Mouse (Mus musculus) liver, embryonic 15.5 days (tissue): ENCODE data around the gene Cyyr1. TPM values are rescaled to one million over a fixed set of nuclear protein-coding genes. Genes with fewer than 3 reads are reported as not detected.

Experiments
- polyA plus RNA-seq: library from polyadenylated mRNA; unstranded; fragments of >200 nt; fragmentation: Nextera tagmentation; extraction: Ambion mirVana; gene quantifications from 2 replicates; pipeline ENCODE4 v1.2.1, GENCODE M21; 2015

Cyyr1 gene
- polyA plus RNA-seq, 1 experiment from 2014 or later: 0.52 TPM

Other genes with a start within 250 kb of the Cyyr1 start
- 6.3 and 8.3 TPM in 2 replicates for gene Adamts1, start 249.7 kb upstream of the Cyyr1 start, polyA plus RNA-seq